Mouse (Mus musculus) liver, adult 2 months (tissue): ENCODE measurements around the gene Galns.

Experiments used
- CTCF ChIP-seq: fragments of 200-500 bp; IDR thresholded peaks from 2 replicates; pipeline ENCODE4 v1.5.1; 2011; ENCODE audit warnings: low read depth, low read length, control low read depth
- POLR2A ChIP-seq: fragments of 200-500 bp; IDR thresholded peaks from 2 replicates; pipeline ENCODE4 v1.6.1; 2011; ENCODE audit warnings: low read length, control low read depth; ENCODE audit not compliant: insufficient read depth; ENCODE audit errors: extremely low read depth

GRCm38 (mm10) chr8:122561199-122561598 lies 50.1 kb downstream of the Galns start:
- TF ChIP-seq POLR2A (no peak), CTCF (no peak)
